Mouse (Mus musculus) stomach, postnatal 0 days (tissue): ENCODE measurements around the gene Txndc8. TPM values are rescaled to one million over a fixed set of nuclear protein-coding genes. Genes with fewer than 3 reads are reported as not detected.

ENCODE experiments used
- ATAC-seq: fragments of 200-750 bp; cut with Nextera tagmentation; 2 replicates; pipeline ENCODE4 v1.8.0; 2017; ENCODE audit not compliant: low FRiP score, low TSS enrichment
- DNase-seq: peaks from one replicate; pipeline ENCODE4 v3.0.0-alpha.2; 2016; ENCODE audit warnings: low spot score
- H3K27ac ChIP-seq: fragments of 300-500 bp; sonication (generic); replicated peaks from 2 replicates; pipeline ENCODE4 v1.5.1; 2014; ENCODE audit warnings: mild to moderate bottlenecking, control low read depth
- H3K27me3 ChIP-seq: fragments of 300-500 bp; sonication (generic); 2 replicates; pipeline ENCODE4 v1.6.1; 2014; ENCODE audit warnings: low read length; ENCODE audit not compliant: control insufficient read depth, insufficient read depth
- H3K36me3 ChIP-seq: fragments of 300-500 bp; sonication (generic); 2 replicates; pipeline ENCODE4 v1.6.1; 2014; ENCODE audit warnings: low read length, mixed read lengths; ENCODE audit not compliant: control insufficient read depth, insufficient read depth
- H3K4me1 ChIP-seq: fragments of 300-500 bp; sonication (generic); replicated peaks from 2 replicates; pipeline ENCODE4 v1.6.1; 2014; ENCODE audit warnings: antibody characterized with exemption; ENCODE audit not compliant: control insufficient read depth, insufficient read depth
- H3K4me2 ChIP-seq: fragments of 300-500 bp; sonication (generic); replicated peaks from 2 replicates; pipeline ENCODE4 v1.6.1; 2014; ENCODE audit warnings: low read depth, mild to moderate bottlenecking, control low read depth, moderate library complexity
- H3K4me3 ChIP-seq: fragments of 300-500 bp; sonication (generic); 2 replicates; pipeline ENCODE4 v1.5.1; 2014; ENCODE audit warnings: low read depth, low read length, control low read depth
- H3K9ac ChIP-seq: fragments of 300-500 bp; sonication (generic); 2 replicates; pipeline ENCODE4 v1.6.1; 2014; ENCODE audit warnings: mild to moderate bottlenecking, low read length, control low read depth, mixed read lengths
- H3K9me3 ChIP-seq: fragments of 300-500 bp; sonication (generic); 2 replicates; pipeline ENCODE4 v1.6.1; 2016; ENCODE audit warnings: low read length; ENCODE audit not compliant: control insufficient read depth
- CTCF ChIP-seq: IDR thresholded peaks from 2 replicates; pipeline ENCODE4 v1.5.1; 2016; ENCODE audit warnings: antibody characterized with exemption, low read depth, mild to moderate bottlenecking, moderate library complexity
- EP300 ChIP-seq: optimal IDR thresholded peaks from 2 replicates; pipeline ENCODE3; 2016; ENCODE audit warnings: antibody characterized with exemption
- WGBS: fragments of 180-500 bp; shearing (Covaris S2); extraction: QIAGEN DNeasy Blood & Tissue Kit; methylation state at CpG from one replicate; pipeline ENCODE4 v1.1.7; 2014; 5-methylcytosine and 5-hydroxymethylcytosine counted together
- polyA plus RNA-seq: library from polyadenylated mRNA; unstranded; fragments of >200 nt; fragmentation: Nextera tagmentation; extraction: Ambion mirVana; gene quantifications from 2 replicates; pipeline ENCODE4 v1.2.1, GENCODE M21; 2015

The Txndc8 gene
- not detected in 2 replicates for polyA plus RNA-seq

- TF ChIP-seq EP300 (no peak), CTCF (no peak)
- Histone ChIP-seq H3K4me1 (no peaks in the 10 kb centered on the region), H3K9ac (no peak within 1 kb of the TSS), H3K36me3 (no peaks in the 10 kb centered on the region), H3K4me3 (no peak within 1 kb of the TSS), H3K9me3 (no peaks in the 10 kb centered on the region), H3K27me3 (no peaks in the 10 kb centered on the region), H3K4me2 (no peak within 1 kb of the TSS), H3K27ac (no peak within 1 kb of the TSS)
- WGBS = 90% methylated on average over 5 of the region's 5 CpGs
- DNase-seq (no peak), ATAC-seq (no peak)
Measured at GRCm38 (mm10) chr4:58009024-58009423, at the start of gene Txndc8. Gene Txndc8, minus strand, starts transcription at chr4:58009124.

GRCm38 (mm10) chr4:58055653-58056052 lies 46.7 kb upstream of the Txndc8 start:
- DNase-seq = no peak
- Histone ChIP-seq H3K9me3 (no peaks in the 10 kb centered on the region), H3K4me1 (no peaks in the 10 kb centered on the region), H3K4me2 (no peak overlapping the region), H3K27me3 (no peaks in the 10 kb centered on the region), H3K9ac (no peak overlapping the region), H3K4me3 (no peak overlapping the region), H3K36me3 (no peaks in the 10 kb centered on the region), H3K27ac (no peak overlapping the region)
- no peak for ATAC-seq
- TF ChIP-seq CTCF (no peak), EP300 (no peak)

GRCm38 (mm10) chr4:58054441-58054840 lies 45.5 kb upstream of the Txndc8 start:
- no peak for ATAC-seq
- no peak overlapping the region for H3K9ac ChIP-seq
- H3K27ac ChIP-seq = no peak overlapping the region
- H3K4me3 ChIP-seq = no peak overlapping the region
- TF ChIP-seq EP300 (no peak), CTCF (no peak)
- H3K27me3 ChIP-seq = no peaks in the 10 kb centered on the region
- DNase-seq = no peak
- H3K4me1 ChIP-seq = no peaks in the 10 kb centered on the region
- H3K36me3 ChIP-seq = no peaks in the 10 kb centered on the region
- H3K9me3 ChIP-seq = no peaks in the 10 kb centered on the region
- WGBS = 68% methylated on average over 5 of the region's 5 CpGs
- no peak overlapping the region for H3K4me2 ChIP-seq

GRCm38 (mm10) chr4:58050746-58051145 lies 41.8 kb upstream of the Txndc8 start:
- Histone ChIP-seq H3K27ac (no peak overlapping the region), H3K4me2 (no peak overlapping the region), H3K4me1 (no peaks in the 10 kb centered on the region), H3K36me3 (no peaks in the 10 kb centered on the region), H3K9me3 (no peaks in the 10 kb centered on the region), H3K4me3 (no peak overlapping the region), H3K9ac (no peak overlapping the region), H3K27me3 (no peaks in the 10 kb centered on the region)
- no peak for TF ChIP-seq EP300
- no peak for ATAC-seq
- WGBS = 70% methylated on average over 8 of the region's 8 CpGs
- DNase-seq = no peak

GRCm38 (mm10) chr4:58050276-58050675 lies 41.4 kb upstream of the Txndc8 start:
- Histone ChIP-seq H3K27ac (no peak overlapping the region), H3K27me3 (no peaks in the 10 kb centered on the region), H3K4me2 (no peak overlapping the region), H3K9me3 (no peaks in the 10 kb centered on the region), H3K9ac (no peak overlapping the region), H3K4me3 (no peak overlapping the region), H3K36me3 (no peaks in the 10 kb centered on the region), H3K4me1 (no peaks in the 10 kb centered on the region)
- WGBS = 76% methylated on average over 8 of the region's 8 CpGs
- no peak for DNase-seq
- TF ChIP-seq CTCF (no peak), EP300 (no peak)
- ATAC-seq = no peak

GRCm38 (mm10) chr4:58044833-58045232 lies 35.9 kb upstream of the Txndc8 start:
- Histone ChIP-seq H3K36me3 (no peaks in the 10 kb centered on the region), H3K27me3 (no peaks in the 10 kb centered on the region), H3K4me3 (no peak overlapping the region), H3K4me1 (no peaks in the 10 kb centered on the region), H3K9me3 (no peaks in the 10 kb centered on the region), H3K4me2 (no peak overlapping the region), H3K27ac (no peak overlapping the region), H3K9ac (no peak overlapping the region)
- ATAC-seq (no peak), DNase-seq (no peak)
- 78% methylated on average over 6 of the region's 6 CpGs for WGBS
- TF ChIP-seq EP300 = no peak
- TF ChIP-seq CTCF = no peak
